Mouse (Mus musculus) thymus, adult 2 months (tissue): ENCODE data around the gene Klhl10.

Experiments
- CTCF ChIP-seq: fragments of 200-500 bp; IDR thresholded peaks from 2 replicates; pipeline ENCODE4 v1.5.1; 2012; ENCODE audit warnings: mild to moderate bottlenecking, control low read depth, low read length, moderate library complexity, borderline replicate concordance; ENCODE audit not compliant: control insufficient read depth, poor library complexity, insufficient read depth; ENCODE audit errors: extremely low read depth
- POLR2A ChIP-seq: fragments of 200-500 bp; IDR thresholded peaks from 2 replicates; pipeline ENCODE4 v1.6.1; 2012; ENCODE audit warnings: mild to moderate bottlenecking, low read length, control low read depth, moderate library complexity; ENCODE audit not compliant: control insufficient read depth, poor library complexity, insufficient read depth; ENCODE audit errors: extremely low read depth

DNA sequence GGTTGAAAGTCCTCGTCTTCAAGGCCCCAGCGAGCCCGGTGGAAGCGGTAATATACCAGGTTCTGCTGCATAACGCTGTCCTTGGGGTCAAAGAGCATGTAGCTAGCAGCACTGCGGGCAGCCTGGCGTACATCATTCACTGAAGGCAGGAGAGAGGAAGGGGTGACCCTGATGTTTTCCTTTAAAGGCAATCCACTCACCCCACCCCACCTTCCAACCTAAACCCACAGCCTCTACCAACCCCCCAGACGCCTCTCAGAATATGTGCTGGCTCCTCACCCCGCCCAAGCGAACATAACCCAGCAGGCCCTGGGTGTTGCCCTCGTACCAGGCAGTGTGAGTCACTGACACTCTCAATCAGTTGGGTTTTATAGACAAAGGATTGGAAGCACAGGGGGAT lies 30.0 kb upstream of the Klhl10 start:
- TF ChIP-seq CTCF = no peak
- no peak for TF ChIP-seq POLR2A
